ENCODE assay signal across 16 mouse cellular contexts in the genomic region with DNA sequence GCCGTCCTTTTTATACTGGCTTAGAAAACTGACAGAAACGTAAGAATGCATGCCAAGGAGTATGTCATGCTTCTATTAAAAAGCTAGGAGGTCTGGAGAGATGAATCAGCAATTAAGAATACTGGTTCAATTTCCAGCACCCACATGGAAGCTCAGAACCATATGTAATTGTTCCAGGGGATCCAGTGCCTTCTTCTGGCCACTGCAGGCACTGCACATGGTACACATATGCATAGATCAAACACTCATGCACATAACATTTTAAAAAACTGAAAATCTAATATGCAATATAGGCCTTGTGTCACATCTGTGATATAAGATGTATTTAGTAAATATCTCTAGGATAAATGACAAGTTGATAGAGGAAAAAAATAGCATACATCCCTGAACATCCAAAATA. TPM values are rescaled to one million over a fixed set of nuclear protein-coding genes. Genes with fewer than 3 reads are reported as not detected.
DNase-seq lines count a peak whose midpoint lies in the region; ATAC-seq and TF ChIP-seq lines count a peak whose summit lies in the region.
"Had no signal": no experiment of that assay in that cellular context is flagged by ENCODE, and none has a peak within 500 bp of the region (broad histone marks: within the 10 kb centered on the region; RNA-seq: fewer than 3 reads in every experiment).

No protein-coding gene starts in this region.

- no peaks in the 10 kb centered on the region for H3K27me3 ChIP-seq in kidney, postnatal 0 days (ENCODE audit: insufficient read depth, low read length)
- H3K27me3 ChIP-seq in midbrain, postnatal 0 days (ENCODE audit: insufficient read depth, low read length), result no peaks in the 10 kb centered on the region
- H3K27me3 ChIP-seq in midbrain, embryonic 11.5 days (ENCODE audit: control insufficient read depth, insufficient read depth, low read length), result no peaks in the 10 kb centered on the region
- H3K27me3 ChIP-seq in splenic B cell, adult 2 months (ENCODE audit: control insufficient read depth, insufficient read depth, low read length, poor library complexity, severe bottlenecking), result no peaks in the 10 kb centered on the region
- H3K27me3 ChIP-seq: hindbrain, embryonic 13.5 days; midbrain, embryonic 13.5 days had no signal

- no peak overlapping the region for H3K4me3 ChIP-seq in kidney, postnatal 0 days (replicated peaks; ENCODE audit: low read depth, low read length)
- no peak overlapping the region for H3K4me3 ChIP-seq in midbrain, postnatal 0 days (ENCODE audit: low read depth, low read length)
- H3K4me3 ChIP-seq in midbrain, embryonic 11.5 days (ENCODE audit: low read depth, low read length), result no peak overlapping the region
- H3K4me3 ChIP-seq: hindbrain, embryonic 13.5 days; limb, embryonic 10.5 days; midbrain, embryonic 13.5 days had no signal

- no peak overlapping the region for H3K9ac ChIP-seq in kidney, postnatal 0 days (ENCODE audit: low read depth, low read length)
- H3K9ac ChIP-seq in midbrain, postnatal 0 days (replicated peaks; ENCODE audit: low read length, poor library complexity, severe bottlenecking), result no peak overlapping the region
- no peak overlapping the region for H3K9ac ChIP-seq in midbrain, embryonic 11.5 days (ENCODE audit: low read length)
- H3K9ac ChIP-seq: hindbrain, embryonic 13.5 days; midbrain, embryonic 13.5 days had no signal

- no peak overlapping the region for H3K4me2 ChIP-seq in kidney, postnatal 0 days (ENCODE audit: low read length)
- no peak overlapping the region for H3K4me2 ChIP-seq in midbrain, postnatal 0 days (ENCODE audit: low read depth, low read length, poor library complexity, severe bottlenecking)
- no peak overlapping the region for H3K4me2 ChIP-seq in midbrain, embryonic 11.5 days
- H3K4me2 ChIP-seq: hindbrain, embryonic 13.5 days; midbrain, embryonic 13.5 days had no signal

- DNase-seq in CD4-positive, CD25-positive, alpha-beta regulatory T cell, adult 2 months (ENCODE audit: low read depth, low spot score), result peak; percentile 25
- DNase-seq in kidney, postnatal 0 days (ENCODE audit: low spot score), result no peak
- DNase-seq in kidney, adult 8-10 months, result no peak
- DNase-seq in midbrain, postnatal 0 days (ENCODE audit: low spot score), result no peak
- no peak for DNase-seq in midbrain, embryonic 11.5 days (ENCODE audit: low spot score, missing footprints)
- DNase-seq in splenic B cell, adult 2 months (ENCODE audit: low read depth, low spot score), result peak; percentile 11
- no peak for DNase-seq in gastrocnemius, postnatal 36 days
- DNase-seq: cerebellum, postnatal 10 days; kidney, adult 9 months; right cerebral cortex, adult 18-20 months had no signal

- WGBS in kidney, postnatal 0 days, result 96% methylated on average over 2 of the region's 2 CpGs
- WGBS in midbrain, postnatal 0 days, result 93% methylated on average over 2 of the region's 2 CpGs
- WGBS in midbrain, embryonic 11.5 days, result 91% methylated on average over 2 of the region's 2 CpGs

- intact Hi-C loops in gastrocnemius, postnatal 36 days (cut with DNase I), result loop anchor here (5.0 kb wide), 1 partner anchor 51 kb away; no protein-coding TSS in a partner anchor

- peaks cover 20% of the 10 kb centered on the region for H3K36me3 ChIP-seq in kidney, postnatal 0 days (ENCODE audit: insufficient read depth, low read length)
- H3K36me3 ChIP-seq in midbrain, postnatal 0 days (ENCODE audit: insufficient read depth, low read length), result peaks cover 25% of the 10 kb centered on the region
- peaks cover 4% of the 10 kb centered on the region; the same call in 1 of the 2 replicates for H3K36me3 ChIP-seq in midbrain, embryonic 11.5 days (ENCODE audit: control insufficient read depth, insufficient read depth, low read length)
- peaks cover 6% of the 10 kb centered on the region for H3K36me3 ChIP-seq in splenic B cell, adult 2 months (ENCODE audit: control insufficient read depth, insufficient read depth, low read length, poor library complexity, severe bottlenecking)

- no peaks in the 10 kb centered on the region for H3K4me1 ChIP-seq in kidney, postnatal 0 days (replicated peaks; ENCODE audit: insufficient read depth, low read length)
- no peaks in the 10 kb centered on the region for H3K4me1 ChIP-seq in midbrain, postnatal 0 days (ENCODE audit: insufficient read depth, low read length)
- H3K4me1 ChIP-seq in midbrain, embryonic 11.5 days (ENCODE audit: control insufficient read depth, insufficient read depth, low read length), result no peaks in the 10 kb centered on the region
- H3K4me1 ChIP-seq: hindbrain, embryonic 13.5 days; limb, embryonic 10.5 days; midbrain, embryonic 13.5 days had no signal

- no peak overlapping the region for H3K27ac ChIP-seq in kidney, postnatal 0 days
- no peak overlapping the region for H3K27ac ChIP-seq in midbrain, postnatal 0 days (ENCODE audit: low read depth, low read length)
- H3K27ac ChIP-seq in midbrain, embryonic 11.5 days (ENCODE audit: low read depth, low read length), result no peak overlapping the region
- H3K27ac ChIP-seq: hindbrain, embryonic 13.5 days; limb, embryonic 10.5 days; macrophage; midbrain, embryonic 13.5 days had no signal

- H3K9me3 ChIP-seq in kidney, postnatal 0 days (replicated peaks; ENCODE audit: low read length), result no peaks in the 10 kb centered on the region
- H3K9me3 ChIP-seq in midbrain, postnatal 0 days (ENCODE audit: low read length), result no peaks in the 10 kb centered on the region
- no peaks in the 10 kb centered on the region for H3K9me3 ChIP-seq in midbrain, embryonic 11.5 days (ENCODE audit: control insufficient read depth, low read length)
- H3K9me3 ChIP-seq: hindbrain, embryonic 13.5 days; limb, embryonic 10.5 days; midbrain, embryonic 13.5 days had no signal

- no peak for ATAC-seq in CD4-positive, CD25-positive, alpha-beta regulatory T cell, adult 4 months
- ATAC-seq in kidney, postnatal 0 days (replicated peaks; ENCODE audit: low FRiP score, low read depth), result no peak
- no peak for ATAC-seq in midbrain, postnatal 0 days (ENCODE audit: low FRiP score)
- no peak for ATAC-seq in midbrain, embryonic 11.5 days (ENCODE audit: low FRiP score)
- ATAC-seq: midbrain, embryonic 13.5 days had no signal

- peak; percentile 27; the same call in 1 of the 2 replicates for TF ChIP-seq CTCF in kidney, postnatal 0 days (IDR thresholded peaks at IDR 0.05; ENCODE audit: low read depth)
- peak; percentile 47 for TF ChIP-seq CTCF in midbrain, postnatal 0 days (IDR thresholded peaks at IDR 0.05)

RNA-seq across cellular contexts. Expression of a gene that starts 8.4 kb away (rescaled TPM):
- polyA plus RNA-seq in CD4-positive, CD25-positive, alpha-beta regulatory T cell, adult 4 months (2017; shearing (Covaris generic)), result 10 to 100 TPM; 22.2 to 28.4 TPM
- 127 TPM in 2 replicates for polyA plus RNA-seq in kidney, postnatal 0 days (2015; fragmentation: Nextera tagmentation; extraction: Ambion mirVana)
- 146 and 246 TPM in 2 replicates for total RNA-seq in midbrain, postnatal 0 days (2014; rRNA removed)
- polyA plus RNA-seq in midbrain, postnatal 0 days (2015; fragmentation: Nextera tagmentation; extraction: Ambion mirVana), result 180 and 187 TPM in 2 replicates
- 94.6 and 108 TPM in 2 replicates for polyA plus RNA-seq in midbrain, embryonic 11.5 days (2014; fragmentation: Nextera tagmentation; extraction: Ambion mirVana)
- 10 to 100 TPM; 53.8 to 67.4 TPM for total RNA-seq in gastrocnemius, postnatal 36 days (2021)

RNA-seq across cellular contexts. Expression of a gene that starts 38.0 kb away (rescaled TPM):
- under 1 TPM in 1 of 2 experiments, not detected in 1; 0.47 TPM for polyA plus RNA-seq in CD4-positive, CD25-positive, alpha-beta regulatory T cell, adult 4 months (2017; shearing (Covaris generic))
- 16.6 and 17.5 TPM in 2 replicates for polyA plus RNA-seq in kidney, postnatal 0 days (2015; fragmentation: Nextera tagmentation; extraction: Ambion mirVana)
- 8.4 and 9.8 TPM in 2 replicates for total RNA-seq in midbrain, postnatal 0 days (2014; rRNA removed)
- polyA plus RNA-seq in midbrain, postnatal 0 days (2015; fragmentation: Nextera tagmentation; extraction: Ambion mirVana), result 8.6 and 10.5 TPM in 2 replicates
- polyA plus RNA-seq in midbrain, embryonic 11.5 days (2014; fragmentation: Nextera tagmentation; extraction: Ambion mirVana), result 0.66 TPM in 1 of 2 replicates, not detected in the other
- 1 to 10 TPM in 1 of 2 experiments, under 1 TPM in 1; 0.51 to 3.4 TPM for total RNA-seq in gastrocnemius, postnatal 36 days (2021)
- total RNA-seq: granulocyte monocyte progenitor cell, adult 5-6 weeks had no signal
- polyA plus RNA-seq: limb, embryonic 10.5 days; macrophage had no signal

RNA-seq across cellular contexts. Expression of a gene that starts 56.2 kb away (rescaled TPM):
- polyA plus RNA-seq in CD4-positive, CD25-positive, alpha-beta regulatory T cell, adult 4 months (2017; shearing (Covaris generic)), result 10 to 100 TPM; 80.6 to 84.1 TPM
- 64.1 and 72.0 TPM in 2 replicates for polyA plus RNA-seq in kidney, postnatal 0 days (2015; fragmentation: Nextera tagmentation; extraction: Ambion mirVana)
- total RNA-seq in midbrain, postnatal 0 days (2014; rRNA removed), result 29.2 and 36.3 TPM in 2 replicates
- polyA plus RNA-seq in midbrain, postnatal 0 days (2015; fragmentation: Nextera tagmentation; extraction: Ambion mirVana), result 59.6 and 62.2 TPM in 2 replicates
- polyA plus RNA-seq in midbrain, embryonic 11.5 days (2014; fragmentation: Nextera tagmentation; extraction: Ambion mirVana), result 107 and 127 TPM in 2 replicates
- 10 to 100 TPM; 16.2 to 20.1 TPM for total RNA-seq in gastrocnemius, postnatal 36 days (2021)

RNA-seq across cellular contexts. Expression of a gene that starts 56.3 kb away (rescaled TPM):
- 10 to 100 TPM; 25.3 to 29.6 TPM for polyA plus RNA-seq in CD4-positive, CD25-positive, alpha-beta regulatory T cell, adult 4 months (2017; shearing (Covaris generic))
- 31.0 and 33.1 TPM in 2 replicates for polyA plus RNA-seq in kidney, postnatal 0 days (2015; fragmentation: Nextera tagmentation; extraction: Ambion mirVana)
- total RNA-seq in midbrain, postnatal 0 days (2014; rRNA removed), result 42.7 and 53.2 TPM in 2 replicates
- polyA plus RNA-seq in midbrain, postnatal 0 days (2015; fragmentation: Nextera tagmentation; extraction: Ambion mirVana), result 35.5 and 35.9 TPM in 2 replicates
- polyA plus RNA-seq in midbrain, embryonic 11.5 days (2014; fragmentation: Nextera tagmentation; extraction: Ambion mirVana), result 50.7 and 51.9 TPM in 2 replicates
- 1 to 10 TPM; 7.3 to 9.3 TPM for total RNA-seq in gastrocnemius, postnatal 36 days (2021)

Comparison
In these comparisons a context has a peak if more than half of its experiments do, and no peak if none do; other contexts are left out.
1. DNase-seq: peak in CD4-positive, CD25-positive, alpha-beta regulatory T cell, adult 2 months (single experiment) and splenic B cell, adult 2 months (single experiment); none in kidney, postnatal 0 days (single experiment), kidney, adult 8-10 months (0 of 2), midbrain, postnatal 0 days (single experiment), midbrain, embryonic 11.5 days (single experiment) and gastrocnemius, postnatal 36 days (0 of 2).